Mouse (Mus musculus): Measurements from ENCODE around the gene Mast4. TPM values are rescaled to one million over a fixed set of nuclear protein-coding genes. Genes with fewer than 3 reads are reported as not detected.

Mast4 gene
- total and polyA plus RNA-seq, 3 experiments, result 0.99 to 7.4 (median 6.1) TPM

DNA sequence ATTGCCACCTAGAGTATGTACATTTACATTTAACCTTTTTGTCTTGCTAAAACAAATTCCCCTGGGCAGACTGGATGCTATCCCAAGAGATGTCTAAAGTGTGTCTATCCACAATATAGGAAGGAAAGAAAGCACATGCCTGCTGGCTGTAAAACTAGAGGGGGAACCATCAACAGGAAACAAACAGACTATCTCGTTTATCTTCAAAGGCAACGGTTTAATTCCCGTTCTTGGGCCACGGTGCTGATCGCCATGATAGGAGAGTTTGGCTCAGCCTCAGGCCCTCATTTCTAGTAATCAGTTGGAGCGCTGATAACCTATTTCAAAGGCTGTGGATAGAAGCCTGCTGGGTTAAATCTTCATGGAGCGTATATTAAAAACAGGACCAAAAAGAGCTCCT is 567.2 kb downstream of the Mast4 start:
- dilution Hi-C loops (cut with MboI; ENCODE audit: extremely low pct_ligation_motif_present, extremely low pct_unique_long_range_greater_than_20kb, low sequenced_read_pairs), result no loop called here

GRCm38 (mm10) chr13:102765216-102765615 is 569.1 kb downstream of the Mast4 start:
- Histone ChIP-seq H3K4me1 (ENCODE audit: control insufficient read depth in 1 of 2, insufficient read depth in 2 of 2) (peaks cover 0 to 10% of the 10 kb centered on the region in 2 experiments; a peak in 3 of 4 replicates), H3K9me3 (replicated peaks; ENCODE audit: low read length) (no peaks in the 10 kb centered on the region), H3K36me3 (replicated peaks in 1 of 2; ENCODE audit: control insufficient read depth in 1 of 2, insufficient read depth in 1 of 2, low read length in 1 of 2) (peaks cover 20 to 54% of the 10 kb centered on the region in 2 experiments), H3K27me3 (replicated peaks) (no peaks in the 10 kb centered on the region), H3K4me3 (replicated peaks in 1 of 3; ENCODE audit: low read depth in 2 of 3, low read length in 2 of 3, poor library complexity in 1 of 3) (no peak overlapping the region), H3K27ac (ENCODE audit: insufficient read depth, low read depth) (no peak overlapping the region), H3K79me2 (replicated peaks; ENCODE audit: control insufficient read depth, extremely low read depth, insufficient read depth, poor library complexity, severe bottlenecking) (no peaks in the 10 kb centered on the region), H3K4me2 (ENCODE audit: insufficient read depth, low read depth, poor library complexity, severe bottlenecking) (no peak overlapping the region), H3K9ac (ENCODE audit: insufficient read depth, low read depth) (no peak overlapping the region)
- TF ChIP-seq RCOR1 (conservative IDR thresholded peaks at IDR 0.05; ENCODE audit: low read depth, low read length) (no peak), SMC3 (IDR thresholded peaks at IDR 0.05; ENCODE audit: low read depth, low read length) (no peak), GABPA (IDR thresholded peaks at IDR 0.05; ENCODE audit: insufficient replicate concordance, low read depth, low read length) (no peak), MAZ (IDR thresholded peaks at IDR 0.05; ENCODE audit: low read depth, low read length) (no peak), ETS1 (conservative IDR thresholded peaks at IDR 0.05; ENCODE audit: low read depth, low read length) (no peak), ELF1 (IDR thresholded peaks at IDR 0.05; ENCODE audit: low read depth, low read length) (no peak), ZMIZ1 (IDR thresholded peaks at IDR 0.05; ENCODE audit: low read depth, low read length) (no peak), UBTF (IDR thresholded peaks at IDR 0.05; ENCODE audit: low read depth, low read length) (no peak), BHLHE40 (IDR thresholded peaks at IDR 0.05; ENCODE audit: low read depth, low read length) (no peak), TBP (conservative IDR thresholded peaks at IDR 0.05; ENCODE audit: low read depth, low read length) (no peak)
- dilution Hi-C loops (cut with MboI; ENCODE audit: extremely low pct_ligation_motif_present, extremely low pct_unique_long_range_greater_than_20kb, low sequenced_read_pairs) (no loop called here), in situ Hi-C loops (cut with MboI; ENCODE audit: low pct_ligation_motif_present, low pct_unique_long_range_greater_than_20kb, low sequenced_read_pairs) (no loop called here)
- no peak for DNase-seq (ENCODE audit: extremely low read depth)

More for the DNA sequence above, 567.2 kb downstream of the Mast4 start:
- H3K4me2 ChIP-seq (ENCODE audit: insufficient read depth, low read depth, poor library complexity, severe bottlenecking), result no peak overlapping the region
- no peak overlapping the region for H3K9ac ChIP-seq (ENCODE audit: insufficient read depth, low read depth)
- DNase-seq (ENCODE audit: extremely low read depth), result no peak
- in situ Hi-C loops (cut with MboI; ENCODE audit: low pct_ligation_motif_present, low pct_unique_long_range_greater_than_20kb, low sequenced_read_pairs), result no loop called here
- no peaks in the 10 kb centered on the region for H3K79me2 ChIP-seq (replicated peaks; ENCODE audit: control insufficient read depth, extremely low read depth, insufficient read depth, poor library complexity, severe bottlenecking)
- TF ChIP-seq UBTF (IDR thresholded peaks at IDR 0.05; ENCODE audit: low read depth, low read length) (no peak), ELF1 (IDR thresholded peaks at IDR 0.05; ENCODE audit: low read depth, low read length) (no peak), POLR2A (IDR thresholded peaks at IDR 0.05; ENCODE audit: low read depth, low read length) (no peak), USF1 (IDR thresholded peaks at IDR 0.05; ENCODE audit: low read depth, low read length) (no peak), SIN3A (IDR thresholded peaks at IDR 0.05; ENCODE audit: low read length) (no peak), CHD2 (IDR thresholded peaks at IDR 0.05; ENCODE audit: low read length) (no peak), NELFE (IDR thresholded peaks at IDR 0.05; ENCODE audit: low read depth, low read length) (no peak), HCFC1 (IDR thresholded peaks at IDR 0.05; ENCODE audit: low read depth, low read length) (no peak), ETS1 (conservative IDR thresholded peaks at IDR 0.05; ENCODE audit: low read depth, low read length) (no peak), BHLHE40 (IDR thresholded peaks at IDR 0.05; ENCODE audit: low read depth, low read length) (no peak), ZKSCAN1 (IDR thresholded peaks at IDR 0.05; ENCODE audit: borderline replicate concordance, low read depth, low read length) (no peak), MEF2A (IDR thresholded peaks at IDR 0.05; ENCODE audit: borderline replicate concordance, low read depth, low read length) (no peak), CHD1 (IDR thresholded peaks at IDR 0.05; ENCODE audit: low read depth, low read length) (no peak), RAD21 (IDR thresholded peaks at IDR 0.05; ENCODE audit: low read depth, low read length) (no peak), SMC3 (IDR thresholded peaks at IDR 0.05; ENCODE audit: low read depth, low read length) (no peak), RCOR1 (conservative IDR thresholded peaks at IDR 0.05; ENCODE audit: low read depth, low read length) (no peak), E2F4 (IDR thresholded peaks at IDR 0.05; ENCODE audit: insufficient replicate concordance, low read depth, low read length) (no peak), USF2 (conservative IDR thresholded peaks at IDR 0.05; ENCODE audit: low read depth, low read length) (no peak), POLR2AphosphoS2 (IDR thresholded peaks at IDR 0.05; ENCODE audit: low read depth, low read length) (no peak)
- peaks cover 31 to 59% of the 10 kb centered on the region in 2 experiments for H3K36me3 ChIP-seq (replicated peaks in 1 of 2; ENCODE audit: control insufficient read depth in 1 of 2, insufficient read depth in 1 of 2, low read length in 1 of 2)
- H3K4me1 ChIP-seq (ENCODE audit: control insufficient read depth in 1 of 2, insufficient read depth in 2 of 2), result no peaks in the 10 kb centered on the region; a peak in 1 of 4 replicates
- H3K9me3 ChIP-seq (replicated peaks; ENCODE audit: low read length), result no peaks in the 10 kb centered on the region
- H3K27me3 ChIP-seq (replicated peaks), result no peaks in the 10 kb centered on the region
- H3K27ac ChIP-seq (ENCODE audit: insufficient read depth, low read depth), result no peak overlapping the region
- no peak overlapping the region for H3K4me3 ChIP-seq (replicated peaks in 1 of 3; ENCODE audit: low read depth in 2 of 3, low read length in 2 of 3, poor library complexity in 1 of 3)

Measured in CH12.LX (cell line).